Mouse (Mus musculus): Measurements from ENCODE around the gene Cdkal1.
A peak's percentile ranks its signal among the peaks of the same experiment; 100 is the strongest.

Cdkal1 gene

GRCm38 (mm10) chr13:29320421-29320820 lies 535.1 kb downstream of the Cdkal1 start:
- DNase-seq = no peak

GRCm38 (mm10) chr13:29317703-29318102 lies 537.8 kb downstream of the Cdkal1 start:
- no peak for DNase-seq

GRCm38 (mm10) chr13:29316271-29316670 lies 539.2 kb downstream of the Cdkal1 start:
- DNase-seq = no peak

- DNase-seq = no peak
Observed at GRCm38 (mm10) chr13:29312026-29312425, 543.4 kb downstream of the Cdkal1 start.

- DNase-seq = no peak
Observed at GRCm38 (mm10) chr13:29307420-29307819, 548.1 kb downstream of the Cdkal1 start.

GRCm38 (mm10) chr13:29292608-29293240 lies 562.8 kb downstream of the Cdkal1 start:
- DNase-seq = peak; percentile 6

GRCm38 (mm10) chr13:29290569-29290968 lies 564.9 kb downstream of the Cdkal1 start:
- DNase-seq = no peak

- DNase-seq = no peak
Observed at GRCm38 (mm10) chr13:29285058-29285457, 570.4 kb downstream of the Cdkal1 start.

GRCm38 (mm10) chr13:29281556-29281955 lies 573.9 kb downstream of the Cdkal1 start:
- no peak for DNase-seq

GRCm38 (mm10) chr13:29278156-29278555 lies 577.3 kb downstream of the Cdkal1 start:
- no peak for DNase-seq

- DNase-seq = no peak
Observed at GRCm38 (mm10) chr13:29274296-29274695, 581.2 kb downstream of the Cdkal1 start.

- no peak for DNase-seq
Observed at GRCm38 (mm10) chr13:29273693-29274221, 581.7 kb downstream of the Cdkal1 start.

GRCm38 (mm10) chr13:29271451-29271850 lies 584.0 kb downstream of the Cdkal1 start:
- no peak for DNase-seq

- no peak for DNase-seq
Observed at GRCm38 (mm10) chr13:29264015-29264711, 591.3 kb downstream of the Cdkal1 start.

GRCm38 (mm10) chr13:29262164-29262563 lies 593.3 kb downstream of the Cdkal1 start:
- DNase-seq = no peak

GRCm38 (mm10) chr13:29248535-29248934 lies 606.9 kb downstream of the Cdkal1 start:
- DNase-seq = no peak

GRCm38 (mm10) chr13:29247800-29248199 lies 607.7 kb downstream of the Cdkal1 start:
- no peak for DNase-seq

GRCm38 (mm10) chr13:29235065-29235464 lies 620.4 kb downstream of the Cdkal1 start:
- no peak for DNase-seq

GRCm38 (mm10) chr13:29234442-29234841 lies 621.0 kb downstream of the Cdkal1 start:
- DNase-seq = no peak

GRCm38 (mm10) chr13:29233970-29234369 lies 621.5 kb downstream of the Cdkal1 start:
- no peak for DNase-seq

- peak; percentile 13 for DNase-seq
Observed at GRCm38 (mm10) chr13:29232681-29233080, 622.8 kb downstream of the Cdkal1 start.

GRCm38 (mm10) chr13:29224815-29225214 lies 630.7 kb downstream of the Cdkal1 start:
- no peak for DNase-seq

GRCm38 (mm10) chr13:29222261-29222838 lies 633.1 kb downstream of the Cdkal1 start:
- no peak for DNase-seq

- no peak for DNase-seq
Observed at GRCm38 (mm10) chr13:29221646-29222045, 633.8 kb downstream of the Cdkal1 start.

Data from kidney, adult 18-20 months (tissue).